Mouse (Mus musculus): ENCODE measurements around the gene Rab15. TPM values are rescaled to one million over a fixed set of nuclear protein-coding genes. Genes with fewer than 3 reads are reported as not detected.

The Rab15 gene
- polyA plus RNA-seq, 1 experiment from 2014 or later = 0.08 TPM

DNA sequence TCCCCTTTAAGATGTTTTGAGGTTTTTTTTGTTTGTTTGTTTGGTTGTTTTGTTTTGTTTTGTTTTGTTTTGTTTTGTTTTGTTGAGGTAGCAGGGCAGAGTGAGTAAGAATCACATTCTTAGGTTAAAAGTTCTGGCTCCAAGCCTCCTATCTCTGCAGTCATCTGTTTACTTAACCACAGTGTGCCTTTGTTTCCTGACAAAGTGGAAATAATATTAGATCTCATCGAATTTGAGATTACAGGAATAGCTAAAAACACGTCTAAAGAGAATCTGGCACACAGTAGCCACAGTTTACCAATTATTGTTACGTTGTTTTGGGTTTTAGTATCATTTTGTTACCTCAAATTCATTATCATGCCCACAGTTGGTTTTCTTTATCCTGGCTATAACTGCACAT, 48.1 kb downstream of the Rab15 start:
- Histone ChIP-seq H3K27me3 (ENCODE audit: insufficient read depth, low read length) (no peaks in the 10 kb centered on the region), H3K9me3 (ENCODE audit: low read length) (no peaks in the 10 kb centered on the region), H3K4me1 (ENCODE audit: insufficient read depth) (no peaks in the 10 kb centered on the region; the same call in 1 of the 2 replicates), H3K27ac (ENCODE audit: low read depth) (no peak overlapping the region), H3K9ac (replicated peaks) (no peak overlapping the region), H3K4me3 (ENCODE audit: low read depth, low read length) (no peak overlapping the region), H3K36me3 (replicated peaks; ENCODE audit: insufficient read depth, low read length) (peaks cover 3% of the 10 kb centered on the region; the same call in 1 of the 2 replicates), H3K4me2 (ENCODE audit: low read depth, low read length) (no peak overlapping the region)
- no peak for TF ChIP-seq CTCF (IDR thresholded peaks at IDR 0.05; ENCODE audit: low read depth)
- no peak for TF ChIP-seq EP300 (IDR thresholded peaks at IDR 0.05; ENCODE audit: low read depth)
- ATAC-seq (no peak), DNase-seq (no peak)
- 51% methylated on average over 3 of the region's 3 CpGs for WGBS (ENCODE audit: insufficient replicate concordance)

DNA sequence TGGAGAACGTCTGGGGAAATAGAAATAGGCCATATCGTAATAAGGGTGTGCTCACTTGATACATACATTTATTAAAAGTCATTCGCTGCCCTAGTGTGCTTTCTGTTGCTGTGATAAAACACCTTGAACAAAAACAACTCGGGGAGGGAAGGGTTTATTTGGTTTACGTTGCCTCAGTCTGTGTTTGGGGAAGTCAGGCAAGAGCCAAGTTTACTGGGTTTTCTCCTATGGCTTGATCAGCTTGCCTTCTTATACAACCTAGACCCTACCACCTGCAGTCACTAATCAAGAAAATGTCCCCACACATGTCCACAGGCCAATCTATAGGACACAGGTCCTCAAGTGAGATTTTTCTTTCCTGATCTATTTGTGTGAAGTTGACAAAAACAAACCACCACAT, 51.2 kb downstream of the Rab15 start:
- DNase-seq (no peak), ATAC-seq (no peak)
- Histone ChIP-seq H3K9me3 (ENCODE audit: low read length) (no peaks in the 10 kb centered on the region), H3K9ac (replicated peaks) (no peak overlapping the region), H3K27ac (ENCODE audit: low read depth) (no peak overlapping the region), H3K36me3 (replicated peaks; ENCODE audit: insufficient read depth, low read length) (no peaks in the 10 kb centered on the region), H3K27me3 (ENCODE audit: insufficient read depth, low read length) (no peaks in the 10 kb centered on the region), H3K4me1 (ENCODE audit: insufficient read depth) (no peaks in the 10 kb centered on the region; the same call in none of the 2 replicates), H3K4me2 (ENCODE audit: low read depth, low read length) (no peak overlapping the region), H3K4me3 (ENCODE audit: low read depth, low read length) (no peak overlapping the region)
- 67% methylated on average over 5 of the region's 5 CpGs for WGBS (ENCODE audit: insufficient replicate concordance)
- TF ChIP-seq CTCF (IDR thresholded peaks at IDR 0.05; ENCODE audit: low read depth) (no peak), EP300 (IDR thresholded peaks at IDR 0.05; ENCODE audit: low read depth) (no peak)

DNA sequence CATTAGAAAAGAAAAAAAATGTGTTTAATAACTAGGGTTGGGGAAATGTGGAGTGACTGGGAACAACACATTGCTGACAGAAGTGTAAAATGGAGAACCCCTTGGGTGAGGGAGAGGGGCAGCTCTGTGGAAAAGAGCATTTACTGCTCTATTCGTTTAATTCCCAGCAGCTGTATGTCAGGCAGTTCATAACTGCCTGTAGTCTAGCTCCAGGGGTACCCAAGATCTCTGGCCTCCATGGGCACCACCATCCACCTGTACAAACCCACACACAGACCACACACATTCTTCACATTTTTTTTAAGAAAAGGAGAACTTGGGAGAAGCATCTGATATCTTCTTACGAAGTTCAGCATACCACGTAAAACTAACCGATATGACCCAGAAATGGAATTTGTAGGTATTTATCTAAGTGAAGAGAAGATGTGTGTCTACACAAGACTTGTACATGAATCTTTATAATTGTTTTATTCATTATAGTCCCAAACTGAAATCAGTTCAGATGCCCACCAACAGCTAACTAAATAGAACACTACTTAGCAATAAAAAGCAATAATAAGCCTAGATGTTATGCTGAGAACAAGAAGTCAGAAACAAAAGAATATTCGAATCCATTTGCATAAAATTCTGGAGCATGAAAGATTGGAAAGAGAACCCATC, 51.7 kb downstream of the Rab15 start:
- Histone ChIP-seq H3K36me3 (replicated peaks; ENCODE audit: insufficient read depth, low read length) (no peaks in the 10 kb centered on the region), H3K27ac (ENCODE audit: low read depth) (no peak overlapping the region), H3K9ac (replicated peaks) (no peak overlapping the region), H3K9me3 (ENCODE audit: low read length) (no peaks in the 10 kb centered on the region), H3K4me3 (ENCODE audit: low read depth, low read length) (no peak overlapping the region), H3K4me2 (ENCODE audit: low read depth, low read length) (no peak overlapping the region), H3K4me1 (ENCODE audit: insufficient read depth) (peaks cover 5% of the 10 kb centered on the region), H3K27me3 (ENCODE audit: insufficient read depth, low read length) (no peaks in the 10 kb centered on the region)
- TF ChIP-seq CTCF (IDR thresholded peaks at IDR 0.05; ENCODE audit: low read depth) (no peak), EP300 (IDR thresholded peaks at IDR 0.05; ENCODE audit: low read depth) (no peak)
- no peak for ATAC-seq
- 83% methylated on average over 5 of the region's 5 CpGs for WGBS (ENCODE audit: insufficient replicate concordance)
- DNase-seq = no peak

DNA sequence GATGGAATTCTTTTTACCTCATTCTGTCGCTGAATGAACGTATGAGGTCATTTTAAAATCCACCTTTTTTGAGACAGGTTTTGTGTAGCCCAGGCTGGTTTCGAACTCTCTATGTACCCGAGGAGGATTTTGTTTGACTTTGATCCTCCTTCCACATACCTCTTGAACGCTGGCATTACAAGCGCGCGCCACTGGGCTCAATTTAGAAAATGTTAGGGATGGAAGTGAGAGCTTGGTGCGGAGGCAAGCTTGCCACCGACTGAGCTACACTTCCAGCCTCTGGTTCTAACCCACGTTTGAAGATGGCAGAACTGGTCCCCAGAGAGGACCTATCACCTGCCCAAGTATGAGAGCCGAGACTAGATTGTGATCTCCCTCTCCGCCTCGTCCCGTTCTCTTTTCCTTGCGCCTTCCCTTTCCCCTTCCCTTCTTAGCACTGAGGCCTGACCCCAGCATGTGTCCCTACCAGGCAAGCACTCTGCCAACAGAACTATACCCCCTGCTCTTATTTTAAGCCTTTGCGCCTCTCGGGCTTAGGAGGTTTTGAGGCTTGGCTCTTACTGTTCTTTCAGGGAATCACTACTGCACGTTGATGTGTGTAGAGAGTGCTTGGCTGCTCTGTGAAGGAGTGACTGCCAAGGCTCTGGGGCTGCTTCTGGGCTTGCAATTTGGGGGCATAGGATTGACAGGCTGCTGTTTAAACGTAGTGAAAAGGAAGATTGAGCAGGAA, 56.6 kb downstream of the Rab15 start:
- Histone ChIP-seq H3K4me2 (ENCODE audit: low read depth, low read length) (peak overlapping the region; percentile 85), H3K4me3 (ENCODE audit: low read depth, low read length) (peak overlapping the region; percentile 66), H3K27me3 (ENCODE audit: insufficient read depth, low read length) (no peaks in the 10 kb centered on the region), H3K27ac (ENCODE audit: low read depth) (peak overlapping the region; percentile 83), H3K9me3 (ENCODE audit: low read length) (no peaks in the 10 kb centered on the region), H3K36me3 (replicated peaks; ENCODE audit: insufficient read depth, low read length) (no peaks in the 10 kb centered on the region), H3K4me1 (ENCODE audit: insufficient read depth) (peaks cover 11% of the 10 kb centered on the region), H3K9ac (replicated peaks) (peak overlapping the region; percentile 76)
- WGBS (ENCODE audit: insufficient replicate concordance) = 30% methylated on average over 20 of the region's 20 CpGs
- TF ChIP-seq CTCF (IDR thresholded peaks at IDR 0.05; ENCODE audit: low read depth) = no peak
- ATAC-seq = peak; percentile 11; the same call in 1 of the 2 replicates
- no peak for DNase-seq

DNA sequence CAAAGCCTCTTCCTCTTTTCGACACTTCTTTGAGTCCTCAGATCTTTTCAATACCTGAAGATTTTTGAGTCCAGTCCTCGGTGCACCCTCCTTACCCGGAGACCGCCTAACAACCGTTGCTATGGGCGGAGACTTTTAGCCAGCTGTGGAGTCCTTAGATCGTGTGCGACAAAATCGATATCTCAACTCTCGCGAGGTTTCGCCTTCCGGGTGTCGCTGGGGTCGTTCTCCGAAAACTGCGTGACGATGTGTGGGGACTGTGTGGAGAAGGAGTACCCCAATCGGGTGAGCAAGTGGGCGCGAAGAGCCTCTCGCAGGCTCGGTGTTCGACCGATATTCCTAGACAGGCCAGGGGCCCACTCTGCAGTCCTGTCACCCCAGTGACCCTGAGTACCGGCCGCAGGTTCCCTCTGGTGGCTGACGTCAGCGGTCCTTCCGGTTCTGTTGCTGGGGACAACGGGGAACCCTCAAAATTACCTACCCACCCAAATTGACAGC, 57.3 kb downstream of the Rab15 start, which contains the start of the genes Churc1 and Fntb:
Churc1 (plus strand) TSS at position 185 of the 498 bp plus-strand sequence.
Fntb (plus strand) TSS at position 236 of the 498 bp plus-strand sequence.
- TF ChIP-seq EP300 (IDR thresholded peaks at IDR 0.05; ENCODE audit: low read depth) (peak; percentile 63; the same call in 1 of the 2 replicates), CTCF (IDR thresholded peaks at IDR 0.05; ENCODE audit: low read depth) (peak; percentile 43)
- H3K27ac ChIP-seq (ENCODE audit: low read depth) = peak within 1 kb of the TSS; percentile 83
- peak within 1 kb of the TSS; percentile 85 for H3K4me2 ChIP-seq (ENCODE audit: low read depth, low read length)
- peak; percentile 97 for DNase-seq
- H3K36me3 ChIP-seq (replicated peaks; ENCODE audit: insufficient read depth, low read length) = no peaks in the 10 kb centered on the region
- no peaks in the 10 kb centered on the region for H3K27me3 ChIP-seq (ENCODE audit: insufficient read depth, low read length)
- H3K9ac ChIP-seq (replicated peaks) = peak within 1 kb of the TSS; percentile 76
- H3K4me3 ChIP-seq (ENCODE audit: low read depth, low read length) = peak within 1 kb of the TSS; percentile 66
- peak; percentile 99 for ATAC-seq
- WGBS (ENCODE audit: insufficient replicate concordance) = under 1% methylated on average over 31 of the region's 31 CpGs
- no peaks in the 10 kb centered on the region for H3K9me3 ChIP-seq (ENCODE audit: low read length)
- peaks cover 11% of the 10 kb centered on the region for H3K4me1 ChIP-seq (ENCODE audit: insufficient read depth)

DNA sequence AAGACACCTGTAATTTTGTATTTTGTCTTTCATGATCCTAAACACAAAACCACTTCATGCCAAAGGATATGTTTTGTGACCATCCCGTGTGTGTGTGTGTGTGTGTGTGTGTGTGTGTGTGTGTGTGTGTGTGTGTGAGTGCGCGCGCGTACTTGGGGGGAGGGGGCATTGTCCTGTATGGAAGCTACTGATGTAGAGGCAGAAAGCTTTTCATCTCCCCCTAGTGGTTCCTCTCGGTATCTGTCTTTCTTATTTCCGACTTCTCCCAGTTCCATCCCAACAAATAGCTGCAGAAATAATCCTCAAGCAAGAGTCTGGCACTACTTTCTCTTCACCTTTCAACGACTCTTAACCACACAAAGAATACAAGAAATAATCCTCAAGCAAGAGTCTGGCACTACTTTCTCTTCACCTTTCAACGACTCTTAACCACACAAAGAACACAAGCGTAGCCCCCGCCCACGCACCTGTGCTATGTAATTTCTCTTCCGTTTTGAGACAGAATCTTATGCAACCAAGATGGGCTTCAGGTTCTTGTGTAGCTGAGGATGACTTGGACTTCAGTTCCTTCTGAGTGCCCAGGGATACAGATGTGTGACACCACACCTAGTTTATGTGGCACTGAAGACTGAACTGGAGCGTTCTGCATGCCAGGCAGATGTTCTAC, 69.9 kb downstream of the Rab15 start:
- Histone ChIP-seq H3K27ac (ENCODE audit: low read depth) (no peak overlapping the region), H3K4me3 (ENCODE audit: low read depth, low read length) (no peak overlapping the region), H3K4me2 (ENCODE audit: low read depth, low read length) (no peak overlapping the region), H3K4me1 (ENCODE audit: insufficient read depth) (no peaks in the 10 kb centered on the region), H3K36me3 (replicated peaks; ENCODE audit: insufficient read depth, low read length) (no peaks in the 10 kb centered on the region), H3K9me3 (ENCODE audit: low read length) (no peaks in the 10 kb centered on the region), H3K9ac (replicated peaks) (no peak overlapping the region), H3K27me3 (ENCODE audit: insufficient read depth, low read length) (0 out of 2 replicates have a peak, but pooled peaks cover 4% of the 10 kb centered on the region)
- TF ChIP-seq CTCF (IDR thresholded peaks at IDR 0.05; ENCODE audit: low read depth) (peak; percentile 75), EP300 (IDR thresholded peaks at IDR 0.05; ENCODE audit: low read depth) (no peak)
- DNase-seq (peak; percentile 45), ATAC-seq (no peak)
- 38% methylated on average over 12 of the region's 14 CpGs for WGBS (ENCODE audit: insufficient replicate concordance)

All from liver, postnatal 0 days (tissue).